21 mouse cellular contexts compared by ENCODE assay signal in genomic region chr13:42309804-42310203, GRCm38 (mm10). TPM values are rescaled to one million over a fixed set of nuclear protein-coding genes. Genes with fewer than 3 reads are reported as not detected.
DNase-seq lines count a peak whose midpoint lies in the region; ATAC-seq and TF ChIP-seq lines count a peak whose summit lies in the region.
"Had no signal": no experiment of that assay in that cellular context is flagged by ENCODE, and none has a peak within 500 bp of the region (broad histone marks: within the 10 kb centered on the region; RNA-seq: fewer than 3 reads in every experiment).

No protein-coding gene starts in this region.

- 0 out of 2 replicates have a peak, but pooled peaks cover 2% of the 10 kb centered on the region for H3K36me3 ChIP-seq in heart, embryonic 16.5 days (ENCODE audit: control insufficient read depth, insufficient read depth)
- no peaks in the 10 kb centered on the region for H3K36me3 ChIP-seq in kidney, embryonic 15.5 days
- H3K36me3 ChIP-seq in kidney, adult 2 months (ENCODE audit: control insufficient read depth, insufficient read depth, low read length), result no peaks in the 10 kb centered on the region
- H3K36me3 ChIP-seq: G1E; lung, embryonic 15.5 days; neural tube, embryonic 12.5 days had no signal

- H3K4me2 ChIP-seq in heart, embryonic 16.5 days (ENCODE audit: low read depth, low read length), result 0 out of 2 replicates have a peak overlapping the region, but pooled peaks have one; percentile 13
- H3K4me2 ChIP-seq in kidney, embryonic 15.5 days, result 0 out of 2 replicates have a peak overlapping the region, but pooled peaks have one; percentile 12
- H3K4me2 ChIP-seq: liver, embryonic 11.5 days; lung, embryonic 15.5 days; neural tube, embryonic 12.5 days had no signal

- no peak for ATAC-seq in heart, embryonic 16.5 days (replicated peaks; ENCODE audit: extremely low read depth, insufficient read depth, low FRiP score)
- no peak for ATAC-seq in kidney, embryonic 15.5 days (replicated peaks; ENCODE audit: low FRiP score)
- ATAC-seq: CD4-positive, CD25-positive, alpha-beta regulatory T cell, adult 4 months had no signal

- H3K4me1 ChIP-seq in heart, embryonic 16.5 days (ENCODE audit: control insufficient read depth, insufficient read depth, low read length), result no peaks in the 10 kb centered on the region
- 0 out of 2 replicates have a peak, but pooled peaks cover 11% of the 10 kb centered on the region for H3K4me1 ChIP-seq in kidney, embryonic 15.5 days
- no peaks in the 10 kb centered on the region for H3K4me1 ChIP-seq in kidney, adult 2 months (ENCODE audit: control insufficient read depth, insufficient read depth, low read length)
- H3K4me1 ChIP-seq: neural tube, embryonic 12.5 days had no signal

- H3K9me3 ChIP-seq in heart, embryonic 16.5 days (replicated peaks; ENCODE audit: control insufficient read depth, low read length), result no peaks in the 10 kb centered on the region
- no peaks in the 10 kb centered on the region for H3K9me3 ChIP-seq in kidney, embryonic 15.5 days (replicated peaks)
- H3K9me3 ChIP-seq: G1E; lung, embryonic 15.5 days; neural tube, embryonic 12.5 days had no signal

- H3K27me3 ChIP-seq in heart, embryonic 16.5 days (ENCODE audit: control insufficient read depth, insufficient read depth, low read length), result no peaks in the 10 kb centered on the region
- no peaks in the 10 kb centered on the region for H3K27me3 ChIP-seq in kidney, embryonic 15.5 days
- H3K27me3 ChIP-seq in kidney, adult 2 months (replicated peaks; ENCODE audit: control insufficient read depth, insufficient read depth, low read length), result no peaks in the 10 kb centered on the region
- H3K27me3 ChIP-seq: lung, embryonic 15.5 days; neural tube, embryonic 12.5 days had no signal

- H3K4me3 ChIP-seq in heart, embryonic 16.5 days (ENCODE audit: low read length), result no peak overlapping the region
- no peak overlapping the region for H3K4me3 ChIP-seq in kidney, embryonic 15.5 days (replicated peaks)
- no peak overlapping the region for H3K4me3 ChIP-seq in kidney, adult 2 months (ENCODE audit: insufficient read depth, low read depth, low read length)
- H3K4me3 ChIP-seq: erythroblast, embryonic 14.5 days; gastrocnemius, adult 2 months; lung, embryonic 15.5 days; neural tube, embryonic 12.5 days had no signal

- H3K27ac ChIP-seq in heart, embryonic 16.5 days (ENCODE audit: low read length), result no peak overlapping the region
- H3K27ac ChIP-seq in kidney, embryonic 15.5 days, result no peak overlapping the region
- no peak overlapping the region for H3K27ac ChIP-seq in kidney, adult 2 months (ENCODE audit: insufficient read depth, low read depth, low read length)
- H3K27ac ChIP-seq: gastrocnemius, adult 2 months; lung, embryonic 15.5 days; macrophage; neural tube, embryonic 12.5 days had no signal

- no peak overlapping the region for H3K9ac ChIP-seq in heart, embryonic 16.5 days (ENCODE audit: low read length)
- no peak overlapping the region for H3K9ac ChIP-seq in kidney, embryonic 15.5 days
- H3K9ac ChIP-seq: lung, embryonic 15.5 days; neural tube, embryonic 12.5 days had no signal

- DNase-seq in heart, adult 8-10 months (ENCODE audit: low spot score), result no peak
- DNase-seq in kidney, adult 2 months, result no peak
- peak; percentile 17 for DNase-seq in brain, adult 2 months (ENCODE audit: low read depth, low spot score)
- peak; percentile 44 for DNase-seq in brain, embryonic 14.5 days (ENCODE audit: low read depth)
- DNase-seq in right cerebral cortex, postnatal 4 days, result no peak
- DNase-seq: adrenal gland, postnatal 36 days; cerebellum, adult 9-10 months; gastrocnemius, adult 2 months; kidney, adult 18-20 months; thymus, postnatal 25 days had no signal

- TF ChIP-seq POLR2A in kidney, adult 2 months (IDR thresholded peaks at IDR 0.05; ENCODE audit: low read depth, low read length), result no peak
- TF ChIP-seq POLR2A in brain, embryonic 14.5 days (IDR thresholded peaks at IDR 0.05; ENCODE audit: borderline replicate concordance, extremely low read depth, insufficient read depth, insufficient read length, poor library complexity, severe bottlenecking), result no peak

- TF ChIP-seq CTCF in kidney, adult 2 months (conservative IDR thresholded peaks at IDR 0.05; ENCODE audit: insufficient read depth, insufficient read length, low read depth, low read length), result no peak
- no peak for TF ChIP-seq CTCF in brain, embryonic 14.5 days (IDR thresholded peaks at IDR 0.05; ENCODE audit: borderline replicate concordance, extremely low read depth, insufficient read depth, insufficient read length)

- WGBS in heart, embryonic 16.5 days, result 33% methylated on average over 11 of the region's 11 CpGs
- WGBS in kidney, embryonic 15.5 days, result 35% methylated on average over 11 of the region's 11 CpGs
- 41% methylated on average over 11 of the region's 11 CpGs for WGBS in kidney, adult 2 months

RNA-seq across cellular contexts. Expression of gene Edn1, which starts 8.5 kb away (rescaled TPM):
- 7.5 and 7.8 TPM in 2 replicates for polyA plus RNA-seq in heart, embryonic 16.5 days (2015; fragmentation: Nextera tagmentation; extraction: Ambion mirVana)
- total RNA-seq in heart, adult 8-10 months (2022), result 1 to 10 TPM; 3.3 to 6.3 (median 3.8) TPM
- polyA plus RNA-seq in kidney, embryonic 15.5 days (2015; fragmentation: Nextera tagmentation; extraction: Ambion mirVana), result 2.4 and 2.6 TPM in 2 replicates
- polyA plus RNA-seq in kidney, adult 2 months (2012; rRNA removed), result 1.5 and 1.9 TPM in 2 replicates
- 1.3 and 2.1 TPM in 2 replicates for polyA plus RNA-seq in brain, embryonic 14.5 days (2012; rRNA removed)
- total RNA-seq: granulocyte monocyte progenitor cell, adult 5-6 weeks; monocyte, adult 5-6 weeks had no signal
- polyA plus RNA-seq: CD4-positive, CD25-positive, alpha-beta regulatory T cell, adult 4 months; erythroblast, embryonic 14.5 days; G1E had no signal

Comparison
In these comparisons a context has a peak if more than half of its experiments do, and no peak if none do; other contexts are left out.
1. DNase-seq: peak in brain, adult 2 months (single experiment) and brain, embryonic 14.5 days (single experiment); none in heart, adult 8-10 months (single experiment), kidney, adult 2 months (single experiment) and right cerebral cortex, postnatal 4 days (single experiment).